Mouse (Mus musculus): ENCODE results near the gene Grap. TPM values are rescaled to one million over a fixed set of nuclear protein-coding genes. Genes with fewer than 3 reads are reported as not detected.

The Grap gene
- 8.1 and 10.1 TPM in 2 replicates for polyA plus RNA-seq (2014; fragmentation: Nextera tagmentation; extraction: Ambion mirVana)

DNA sequence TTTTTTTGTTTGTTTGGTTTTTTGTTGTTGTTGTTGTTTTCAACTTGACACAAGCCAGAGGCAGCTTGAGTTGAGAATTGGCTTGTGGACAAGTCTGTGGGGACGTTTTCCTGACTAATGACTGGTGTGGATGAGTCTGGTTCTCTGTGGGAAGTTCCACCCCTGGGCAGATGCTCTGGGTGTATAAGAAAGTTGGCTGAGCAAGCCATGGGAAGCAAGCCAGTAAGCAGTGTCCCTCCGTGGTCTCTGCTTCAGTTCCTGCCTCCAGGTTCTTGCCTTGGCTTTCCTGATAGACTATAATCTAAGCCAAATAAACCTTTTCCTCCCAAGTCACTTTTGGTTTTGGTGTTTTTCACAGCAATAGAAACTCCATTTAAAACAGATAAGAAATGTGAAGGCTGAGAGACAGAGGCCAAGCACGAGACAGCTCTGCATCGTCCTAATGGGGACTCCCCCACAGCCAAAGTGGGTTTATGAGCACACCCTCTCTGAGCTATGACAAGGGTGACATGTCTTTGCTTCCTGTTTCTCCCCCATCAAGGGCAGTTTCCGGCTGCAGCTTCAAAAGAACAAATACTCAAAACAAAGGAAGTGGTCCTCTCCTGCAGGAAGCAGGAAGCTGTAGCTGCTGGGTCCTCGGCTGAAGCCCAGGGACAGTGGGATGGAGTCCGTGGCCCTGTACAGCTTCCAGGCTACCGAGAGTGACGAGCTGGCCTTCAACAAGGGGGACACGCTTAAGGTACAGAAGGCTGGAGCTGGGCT lies at the start of gene Grap:
Gene Grap, plus strand, starts transcription at position 580 of the 762 bp plus-strand sequence.
- Histone ChIP-seq H3K4me2 (replicated peaks) (no peak within 1 kb of the TSS), H3K27me3 (ENCODE audit: control insufficient read depth, insufficient read depth, low read length) (no peaks in the 10 kb centered on the region), H3K4me3 (replicated peaks; ENCODE audit: low read length) (no peak within 1 kb of the TSS), H3K9ac (no peak within 1 kb of the TSS), H3K9me3 (ENCODE audit: control insufficient read depth, low read length) (no peaks in the 10 kb centered on the region), H3K4me1 (replicated peaks; ENCODE audit: control insufficient read depth, insufficient read depth, low read length) (no peaks in the 10 kb centered on the region), H3K36me3 (replicated peaks; ENCODE audit: control insufficient read depth, insufficient read depth) (no peaks in the 10 kb centered on the region), H3K27ac (no peak within 1 kb of the TSS)
- no peak for ATAC-seq (ENCODE audit: low FRiP score)
- WGBS = 74% methylated on average over 10 of the region's 10 CpGs
- DNase-seq (ENCODE audit: low spot score) = no peak

DNA sequence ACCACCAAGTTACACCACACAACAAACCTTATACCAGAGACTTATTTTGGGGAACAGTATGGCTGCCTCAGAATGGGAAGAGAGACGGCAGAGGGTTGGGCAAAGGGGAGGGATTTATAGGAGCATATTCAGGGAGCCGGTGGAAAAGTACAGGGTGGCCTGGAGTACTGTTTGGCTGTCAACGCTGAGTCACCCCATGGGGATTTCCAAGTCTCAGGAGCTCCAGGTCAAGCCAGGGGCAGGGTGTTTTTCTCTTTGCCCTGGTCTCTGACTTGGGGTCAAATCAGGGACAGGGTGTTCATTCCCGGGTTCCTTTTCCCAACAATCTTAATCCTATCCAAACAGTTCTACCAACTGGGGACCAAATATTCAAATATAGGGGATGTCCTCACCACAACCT lies 45.0 kb upstream of the Grap start:
- DNase-seq (ENCODE audit: low spot score) (no peak), ATAC-seq (ENCODE audit: low FRiP score) (no peak)
- Histone ChIP-seq H3K4me3 (replicated peaks; ENCODE audit: low read length) (no peak overlapping the region), H3K27ac (no peak overlapping the region), H3K27me3 (ENCODE audit: control insufficient read depth, insufficient read depth, low read length) (no peaks in the 10 kb centered on the region), H3K9ac (no peak overlapping the region), H3K9me3 (ENCODE audit: control insufficient read depth, low read length) (peaks cover 4% of the 10 kb centered on the region; the same call in 1 of the 2 replicates), H3K36me3 (replicated peaks; ENCODE audit: control insufficient read depth, insufficient read depth) (no peaks in the 10 kb centered on the region), H3K4me1 (replicated peaks; ENCODE audit: control insufficient read depth, insufficient read depth, low read length) (no peaks in the 10 kb centered on the region), H3K4me2 (replicated peaks) (no peak overlapping the region)
- WGBS = 87% methylated on average over 4 of the region's 4 CpGs

DNA sequence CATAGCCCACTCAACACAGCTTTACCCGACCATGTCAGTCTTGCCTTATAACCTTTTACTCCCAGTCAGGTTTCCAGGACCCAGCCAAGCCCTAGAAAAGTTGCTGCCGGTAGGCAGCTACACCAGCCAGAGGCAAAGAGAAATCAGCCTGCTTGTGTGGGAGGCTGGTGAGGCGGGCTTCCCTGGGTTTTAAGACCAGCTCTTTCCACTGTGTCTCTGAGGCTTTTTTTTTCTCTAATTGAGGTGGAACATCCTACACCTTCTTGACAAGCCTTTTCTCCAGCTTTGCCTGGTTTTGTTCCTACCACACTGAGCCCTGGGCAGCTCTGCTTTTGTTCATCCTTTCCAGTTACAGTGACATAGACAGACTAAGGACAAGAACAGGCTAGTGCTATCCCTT lies 41.9 kb upstream of the Grap start:
- DNase-seq (ENCODE audit: low spot score) = no peak
- ATAC-seq (ENCODE audit: low FRiP score) = no peak

DNA sequence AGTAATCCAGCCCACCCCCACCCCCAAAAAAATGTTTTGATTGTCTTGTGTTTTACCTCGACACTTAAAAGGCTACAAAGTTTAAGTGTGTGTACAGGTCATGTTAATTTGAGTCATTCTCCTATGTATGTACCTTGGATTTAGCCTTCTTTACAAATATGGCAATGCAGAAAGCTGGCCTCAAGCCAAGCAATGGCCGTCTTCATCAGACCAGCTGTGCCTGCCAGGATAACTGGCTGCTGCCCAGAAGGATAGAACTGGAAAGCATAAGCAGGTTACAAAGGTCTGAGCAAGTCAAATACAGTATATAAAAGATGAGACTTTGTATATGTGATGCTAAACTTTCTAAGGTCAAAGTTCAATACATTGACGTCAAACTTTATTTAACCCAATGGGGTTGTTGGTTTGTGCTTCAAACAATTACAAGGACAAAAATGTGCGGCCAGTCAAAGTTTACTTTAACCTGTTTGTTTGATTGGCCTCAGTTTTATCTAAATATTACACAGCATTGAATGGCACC lies 40.9 kb upstream of the Grap start:
- WGBS = 83% methylated on average over 4 of the region's 4 CpGs
- Histone ChIP-seq H3K9me3 (ENCODE audit: control insufficient read depth, low read length) (peaks cover 4% of the 10 kb centered on the region; the same call in 1 of the 2 replicates), H3K4me2 (replicated peaks) (no peak overlapping the region), H3K36me3 (replicated peaks; ENCODE audit: control insufficient read depth, insufficient read depth) (no peaks in the 10 kb centered on the region), H3K27ac (no peak overlapping the region), H3K9ac (no peak overlapping the region), H3K4me1 (replicated peaks; ENCODE audit: control insufficient read depth, insufficient read depth, low read length) (no peaks in the 10 kb centered on the region), H3K27me3 (ENCODE audit: control insufficient read depth, insufficient read depth, low read length) (no peaks in the 10 kb centered on the region), H3K4me3 (replicated peaks; ENCODE audit: low read length) (no peak overlapping the region)
- no peak for ATAC-seq (ENCODE audit: low FRiP score)
- DNase-seq (ENCODE audit: low spot score) = no peak

More for the DNA sequence above, 41.9 kb upstream of the Grap start:
- WGBS = 77% methylated on average over 3 of the region's 3 CpGs
- Histone ChIP-seq H3K9ac (no peak overlapping the region), H3K9me3 (ENCODE audit: control insufficient read depth, low read length) (peaks cover 4% of the 10 kb centered on the region; the same call in 1 of the 2 replicates), H3K27me3 (ENCODE audit: control insufficient read depth, insufficient read depth, low read length) (no peaks in the 10 kb centered on the region), H3K4me1 (replicated peaks; ENCODE audit: control insufficient read depth, insufficient read depth, low read length) (no peaks in the 10 kb centered on the region), H3K4me2 (replicated peaks) (no peak overlapping the region), H3K4me3 (replicated peaks; ENCODE audit: low read length) (no peak overlapping the region), H3K36me3 (replicated peaks; ENCODE audit: control insufficient read depth, insufficient read depth) (no peaks in the 10 kb centered on the region), H3K27ac (no peak overlapping the region)

DNA sequence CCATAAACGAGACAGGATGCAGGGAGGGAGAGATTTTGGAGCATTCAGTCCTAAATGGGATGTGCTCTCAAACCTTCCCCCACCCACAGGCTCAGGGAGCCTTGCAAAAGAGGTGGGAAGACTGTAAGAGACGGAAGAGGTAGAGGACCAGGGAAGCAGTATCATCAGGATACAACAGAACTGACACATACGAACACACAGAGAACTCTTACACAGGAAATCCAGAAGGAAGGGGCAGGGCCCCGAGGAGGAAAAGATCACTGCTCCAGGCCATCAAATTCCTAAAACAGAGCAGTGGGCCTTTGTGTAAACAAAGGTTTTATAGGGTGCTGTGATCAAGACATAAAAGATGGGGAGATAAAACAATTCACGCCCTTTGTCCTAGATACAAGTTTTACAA lies 38.7 kb upstream of the Grap start:
- H3K4me3 ChIP-seq (replicated peaks; ENCODE audit: low read length) = no peak overlapping the region
- H3K27ac ChIP-seq = no peak overlapping the region
- no peaks in the 10 kb centered on the region for H3K4me1 ChIP-seq (replicated peaks; ENCODE audit: control insufficient read depth, insufficient read depth, low read length)
- 74% methylated on average over 5 of the region's 5 CpGs for WGBS
- no peaks in the 10 kb centered on the region for H3K27me3 ChIP-seq (ENCODE audit: control insufficient read depth, insufficient read depth, low read length)
- no peaks in the 10 kb centered on the region for H3K36me3 ChIP-seq (replicated peaks; ENCODE audit: control insufficient read depth, insufficient read depth)
- no peaks in the 10 kb centered on the region for H3K9me3 ChIP-seq (ENCODE audit: control insufficient read depth, low read length)
- DNase-seq (ENCODE audit: low spot score) (no peak), ATAC-seq (ENCODE audit: low FRiP score) (no peak)
- H3K4me2 ChIP-seq (replicated peaks) = no peak overlapping the region
- no peak overlapping the region for H3K9ac ChIP-seq

DNA sequence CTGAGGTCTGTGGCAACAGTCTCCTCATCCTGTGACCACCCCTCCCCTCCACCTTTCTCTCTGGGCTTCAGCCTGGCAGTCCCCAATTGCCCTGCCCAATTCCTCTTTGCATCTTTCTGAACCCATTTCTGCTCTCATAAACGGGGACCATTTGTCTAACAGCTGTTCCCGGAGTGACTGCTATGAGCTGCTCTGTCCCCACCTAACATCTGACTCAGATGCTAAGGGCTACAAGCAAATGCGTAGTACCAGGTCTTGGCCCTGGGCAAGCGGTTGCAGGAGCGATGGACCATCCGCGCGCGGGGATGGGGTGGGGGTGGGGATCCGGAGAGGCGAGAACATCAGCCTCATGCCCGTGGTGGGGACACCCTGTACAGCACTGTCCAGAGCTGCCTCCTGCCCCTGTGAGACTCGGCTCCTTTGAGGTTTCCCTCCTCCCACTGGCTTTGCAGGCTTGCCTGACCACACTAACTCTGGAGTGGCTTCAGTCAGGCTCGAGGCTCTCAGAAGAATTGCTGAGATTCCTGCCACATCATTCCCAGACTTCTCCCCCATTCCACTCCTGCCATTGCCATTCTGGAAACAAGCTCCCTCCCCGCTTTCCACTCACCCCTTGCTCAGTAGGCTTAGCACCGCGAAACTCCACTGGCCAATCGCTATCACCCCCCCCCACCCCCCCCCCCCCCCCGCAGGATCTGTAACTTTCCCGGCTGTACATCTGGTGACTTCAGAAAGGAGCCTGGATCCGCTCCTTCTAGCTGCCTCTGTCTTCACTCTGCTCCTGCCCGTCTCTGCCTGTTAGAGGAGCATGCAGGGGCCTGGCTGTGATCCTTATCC lies 37.2 kb upstream of the Grap start:
- no peaks in the 10 kb centered on the region for H3K27me3 ChIP-seq (ENCODE audit: control insufficient read depth, insufficient read depth, low read length)
- peak overlapping the region; percentile 45 for H3K4me2 ChIP-seq (replicated peaks)
- no peak overlapping the region for H3K27ac ChIP-seq
- DNase-seq (ENCODE audit: low spot score) (no peak), ATAC-seq (ENCODE audit: low FRiP score) (0 out of 2 replicates have a peak, but pooled peaks have one; percentile 61)
- no peaks in the 10 kb centered on the region for H3K9me3 ChIP-seq (ENCODE audit: control insufficient read depth, low read length)
- no peaks in the 10 kb centered on the region for H3K36me3 ChIP-seq (replicated peaks; ENCODE audit: control insufficient read depth, insufficient read depth)
- WGBS = 16% methylated on average over 20 of the region's 22 CpGs
- no peaks in the 10 kb centered on the region for H3K4me1 ChIP-seq (replicated peaks; ENCODE audit: control insufficient read depth, insufficient read depth, low read length)
- H3K9ac ChIP-seq = peak overlapping the region; percentile 46
- no peak overlapping the region for H3K4me3 ChIP-seq (replicated peaks; ENCODE audit: low read length)

DNA sequence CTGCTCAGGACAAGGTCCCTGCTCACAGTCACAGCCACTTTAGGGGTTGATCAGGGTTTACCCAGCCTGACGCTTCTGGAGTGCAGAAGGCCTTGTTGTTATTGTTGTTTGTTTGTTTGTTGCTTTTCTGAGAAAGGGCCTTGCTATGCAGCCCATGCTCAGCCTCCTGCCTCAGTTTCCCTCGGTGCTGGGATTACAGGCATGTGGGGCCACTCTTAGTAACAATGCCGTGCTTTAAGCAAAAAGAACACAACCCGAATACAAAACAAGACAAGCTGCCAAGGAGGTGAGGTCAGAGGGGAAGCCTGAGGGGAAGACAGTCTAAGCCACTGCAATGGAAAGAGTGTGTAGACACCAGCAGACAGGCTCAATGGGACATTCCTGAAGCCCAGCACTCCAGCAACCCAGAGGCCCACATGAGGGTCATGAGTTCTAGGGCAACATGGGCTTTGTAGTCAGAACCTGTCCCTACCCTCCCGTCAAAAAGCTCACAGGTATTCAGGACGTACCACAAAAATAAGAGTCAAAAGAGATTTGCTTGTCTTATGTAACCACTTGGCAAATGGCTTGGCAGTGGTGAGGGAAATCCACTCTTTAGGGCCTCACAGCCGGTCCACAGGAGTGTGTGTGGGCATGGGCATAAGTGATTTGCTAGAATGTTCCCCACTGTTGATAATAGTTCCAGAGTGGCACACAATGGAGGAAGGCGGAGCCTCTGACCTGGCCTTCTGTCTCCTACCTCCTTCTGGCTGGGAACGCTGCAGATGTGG lies 36.4 kb upstream of the Grap start:
- 53% methylated on average over 9 of the region's 9 CpGs for WGBS

DNA sequence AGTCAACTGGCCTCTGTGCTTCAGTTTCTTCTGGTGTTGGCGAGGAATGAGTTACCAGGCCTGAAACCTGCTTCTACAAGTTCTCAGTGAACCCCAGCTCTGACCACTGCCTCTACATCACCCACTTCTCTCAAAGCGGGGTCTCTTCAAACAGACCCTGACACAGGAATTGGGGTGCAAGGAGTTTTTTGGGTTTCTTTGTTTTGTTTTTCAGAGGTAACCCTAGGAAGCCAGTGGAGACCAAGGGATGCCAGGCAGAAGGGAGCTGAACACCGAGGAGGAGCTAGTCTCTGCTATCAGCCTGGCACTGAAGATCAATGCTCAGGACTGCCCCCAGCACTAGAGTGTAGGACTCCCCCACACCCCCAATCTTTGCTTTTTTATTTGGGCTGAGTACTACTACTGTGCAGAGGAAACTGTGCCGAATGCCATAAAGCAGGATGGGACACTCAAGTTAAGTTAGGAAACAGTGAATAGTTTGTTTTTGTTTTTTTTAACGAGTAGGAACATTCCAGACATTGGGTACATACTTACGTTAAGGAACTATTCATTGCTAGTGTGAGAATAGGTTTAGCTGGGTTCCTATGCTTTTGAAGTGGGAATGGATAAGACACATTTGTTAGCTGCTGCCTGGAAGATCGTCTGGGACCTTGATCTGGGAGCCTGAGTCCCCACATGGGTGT lies 35.6 kb upstream of the Grap start:
- no peaks in the 10 kb centered on the region for H3K9me3 ChIP-seq (ENCODE audit: control insufficient read depth, low read length)
- no peaks in the 10 kb centered on the region for H3K36me3 ChIP-seq (replicated peaks; ENCODE audit: control insufficient read depth, insufficient read depth)
- H3K27me3 ChIP-seq (ENCODE audit: control insufficient read depth, insufficient read depth, low read length) = no peaks in the 10 kb centered on the region
- no peak overlapping the region for H3K27ac ChIP-seq
- no peak overlapping the region for H3K4me3 ChIP-seq (replicated peaks; ENCODE audit: low read length)
- ATAC-seq (ENCODE audit: low FRiP score) (no peak), DNase-seq (ENCODE audit: low spot score) (no peak)
- no peak overlapping the region for H3K9ac ChIP-seq
- WGBS = 82% methylated on average over 7 of the region's 7 CpGs
- H3K4me2 ChIP-seq (replicated peaks) = no peak overlapping the region
- H3K4me1 ChIP-seq (replicated peaks; ENCODE audit: control insufficient read depth, insufficient read depth, low read length) = no peaks in the 10 kb centered on the region

More for the DNA sequence above, 36.4 kb upstream of the Grap start:
- Histone ChIP-seq H3K4me2 (replicated peaks) (no peak overlapping the region), H3K9me3 (ENCODE audit: control insufficient read depth, low read length) (no peaks in the 10 kb centered on the region), H3K36me3 (replicated peaks; ENCODE audit: control insufficient read depth, insufficient read depth) (no peaks in the 10 kb centered on the region), H3K27ac (no peak overlapping the region), H3K27me3 (ENCODE audit: control insufficient read depth, insufficient read depth, low read length) (no peaks in the 10 kb centered on the region), H3K9ac (no peak overlapping the region), H3K4me1 (replicated peaks; ENCODE audit: control insufficient read depth, insufficient read depth, low read length) (no peaks in the 10 kb centered on the region), H3K4me3 (replicated peaks; ENCODE audit: low read length) (no peak overlapping the region)
- ATAC-seq (ENCODE audit: low FRiP score) (no peak), DNase-seq (ENCODE audit: low spot score) (no peak)
